22 mouse cellular contexts compared by ENCODE assay signal in genomic region chr17:83708891-83709290, GRCm38 (mm10). TPM values are rescaled to one million over a fixed set of nuclear protein-coding genes. Genes with fewer than 3 reads are reported as not detected.
DNase-seq lines count a peak whose midpoint lies in the region; ATAC-seq and TF ChIP-seq lines count a peak whose summit lies in the region.
"Had no signal": no experiment of that assay in that cellular context is flagged by ENCODE, and none has a peak within 500 bp of the region (broad histone marks: within the 10 kb centered on the region; RNA-seq: fewer than 3 reads in every experiment).

No protein-coding gene starts in this region.

- peak overlapping the region; percentile 98 for H3K4me2 ChIP-seq in CH12.LX (ENCODE audit: insufficient read depth, low read depth, poor library complexity, severe bottlenecking)
- peak overlapping the region; percentile 99; the same call in 1 of the 2 replicates for H3K4me2 ChIP-seq in liver, embryonic 15.5 days
- no peak overlapping the region for H3K4me2 ChIP-seq in kidney, embryonic 14.5 days (replicated peaks; ENCODE audit: low read depth, low read length)
- H3K4me2 ChIP-seq: embryonic facial prominence, embryonic 12.5 days had no signal

- dilution Hi-C loops in CH12.LX (cut with MboI; ENCODE audit: extremely low pct_ligation_motif_present, extremely low pct_unique_long_range_greater_than_20kb, low sequenced_read_pairs): no loop called here

- H3K4me1 ChIP-seq in CH12.LX (ENCODE audit: control insufficient read depth in 1 of 2, insufficient read depth in 2 of 2): peaks cover 6 to 27% of the 10 kb centered on the region in 2 experiments
- H3K4me1 ChIP-seq in bone marrow, adult 2 months (ENCODE audit: control insufficient read depth, insufficient read depth, low read length): peaks cover 3% of the 10 kb centered on the region; the same call in 1 of the 2 replicates
- peaks cover 50% of the 10 kb centered on the region for H3K4me1 ChIP-seq in liver, embryonic 15.5 days (replicated peaks)
- no peaks in the 10 kb centered on the region for H3K4me1 ChIP-seq in kidney, embryonic 14.5 days (ENCODE audit: control insufficient read depth, insufficient read depth, low read length)

- no peak for TF ChIP-seq POLR2A in CH12.LX (IDR thresholded peaks at IDR 0.05; ENCODE audit: low read depth, low read length)
- TF ChIP-seq POLR2A in bone marrow, adult 2 months (IDR thresholded peaks at IDR 0.05; ENCODE audit: borderline replicate concordance, control insufficient read depth, low read depth, low read length): no peak

- no peaks in the 10 kb centered on the region for H3K27me3 ChIP-seq in CH12.LX (replicated peaks)
- no peaks in the 10 kb centered on the region for H3K27me3 ChIP-seq in liver, embryonic 15.5 days
- no peaks in the 10 kb centered on the region for H3K27me3 ChIP-seq in kidney, embryonic 14.5 days (ENCODE audit: control insufficient read depth, insufficient read depth, low read length)
- H3K27me3 ChIP-seq: embryonic facial prominence, embryonic 12.5 days had no signal

- TF ChIP-seq EP300 in CH12.LX (IDR thresholded peaks at IDR 0.05; ENCODE audit: low read length): no peak

- in situ Hi-C loops in CH12.LX (cut with MboI; ENCODE audit: low pct_ligation_motif_present, low pct_unique_long_range_greater_than_20kb, low sequenced_read_pairs): no loop called here

- DNase-seq in CD4-positive, CD25-positive, alpha-beta regulatory T cell, adult 2 months (ENCODE audit: low read depth, low spot score): peak; percentile 22
- DNase-seq in CH12.LX (ENCODE audit: extremely low read depth): no peak
- no peak for DNase-seq in gastrocnemius, postnatal 4 days (ENCODE audit: low spot score in 2 of 2)
- no peak for DNase-seq in right cerebral cortex, adult 18-20 months
- DNase-seq: adrenal gland, postnatal 36 days; cerebellum, adult 2 months; gastrocnemius, postnatal 36 days; kidney, adult 9 months; kidney, postnatal 36 days; lung, postnatal 10 days; thymus, postnatal 4 days had no signal

- peaks cover 4 to 35% of the 10 kb centered on the region in 2 experiments for H3K36me3 ChIP-seq in CH12.LX (replicated peaks in 1 of 2; ENCODE audit: control insufficient read depth in 1 of 2, insufficient read depth in 1 of 2, low read length in 1 of 2)
- peaks cover 34% of the 10 kb centered on the region for H3K36me3 ChIP-seq in liver, embryonic 15.5 days (replicated peaks)
- peaks cover 6% of the 10 kb centered on the region; the same call in 1 of the 2 replicates for H3K36me3 ChIP-seq in kidney, embryonic 14.5 days (ENCODE audit: control insufficient read depth, insufficient read depth, low read length)

- ATAC-seq in CD4-positive, CD25-positive, alpha-beta regulatory T cell, adult 4 months: no peak
- ATAC-seq in liver, embryonic 15.5 days (ENCODE audit: insufficient read depth): no peak
- ATAC-seq in kidney, embryonic 14.5 days (ENCODE audit: low FRiP score, low TSS enrichment): no peak
- ATAC-seq: forebrain, embryonic 14.5 days; midbrain, embryonic 16.5 days had no signal

- 79% methylated on average over 6 of the region's 6 CpGs for WGBS in bone marrow, adult 2 months
- 66% methylated on average over 6 of the region's 6 CpGs for WGBS in liver, embryonic 15.5 days (ENCODE audit: insufficient replicate concordance)
- WGBS in kidney, embryonic 14.5 days: 85% methylated on average over 6 of the region's 6 CpGs

- TF ChIP-seq RAD21 in CH12.LX (IDR thresholded peaks at IDR 0.05; ENCODE audit: low read depth, low read length): no peak

- H3K79me2 ChIP-seq in CH12.LX (replicated peaks; ENCODE audit: control insufficient read depth, extremely low read depth, insufficient read depth, poor library complexity, severe bottlenecking): peaks cover 12% of the 10 kb centered on the region

- H3K9me3 ChIP-seq in CH12.LX (replicated peaks; ENCODE audit: low read length): no peaks in the 10 kb centered on the region
- H3K9me3 ChIP-seq in liver, embryonic 15.5 days (replicated peaks): no peaks in the 10 kb centered on the region
- H3K9me3 ChIP-seq in kidney, embryonic 14.5 days (ENCODE audit: control insufficient read depth, low read length): no peaks in the 10 kb centered on the region
- H3K9me3 ChIP-seq: embryonic facial prominence, embryonic 12.5 days; hindbrain, embryonic 10.5 days; limb, embryonic 10.5 days had no signal

- H3K9ac ChIP-seq in CH12.LX (ENCODE audit: insufficient read depth, low read depth): peak overlapping the region; percentile 90; the same call in 1 of the 2 replicates
- H3K9ac ChIP-seq in liver, embryonic 15.5 days: no peak overlapping the region
- H3K9ac ChIP-seq in kidney, embryonic 14.5 days (ENCODE audit: low read depth, low read length): no peak overlapping the region
- H3K9ac ChIP-seq: embryonic facial prominence, embryonic 12.5 days had no signal

- H3K27ac ChIP-seq in CH12.LX (ENCODE audit: insufficient read depth, low read depth): no peak overlapping the region
- peak overlapping the region; percentile 17; the same call in 1 of the 2 replicates for H3K27ac ChIP-seq in bone marrow, adult 2 months (ENCODE audit: control insufficient read depth, insufficient read depth, low read depth, low read length, poor library complexity)
- peak overlapping the region; percentile 25; the same call in 1 of the 2 replicates for H3K27ac ChIP-seq in liver, embryonic 15.5 days (replicated peaks)
- no peak overlapping the region for H3K27ac ChIP-seq in kidney, embryonic 14.5 days (ENCODE audit: low read depth, low read length)
- H3K27ac ChIP-seq: embryonic facial prominence, embryonic 12.5 days; hindbrain, embryonic 10.5 days; left cerebral cortex, adult 2 months; limb, embryonic 10.5 days had no signal

- H3K4me3 ChIP-seq in CH12.LX (replicated peaks in 1 of 3; ENCODE audit: low read depth in 2 of 3, low read length in 2 of 3, poor library complexity in 1 of 3): no peak overlapping the region
- peak overlapping the region; percentile 17 for H3K4me3 ChIP-seq in bone marrow, adult 2 months (replicated peaks; ENCODE audit: control insufficient read depth, low read depth, low read length)
- no peak overlapping the region for H3K4me3 ChIP-seq in liver, embryonic 15.5 days (replicated peaks)
- H3K4me3 ChIP-seq in kidney, embryonic 14.5 days (ENCODE audit: low read length): no peak overlapping the region
- H3K4me3 ChIP-seq: embryonic facial prominence, embryonic 12.5 days; erythroblast, embryonic 14.5 days; hindbrain, embryonic 10.5 days; left cerebral cortex, adult 2 months; limb, embryonic 10.5 days had no signal

- TF ChIP-seq CTCF in CH12.LX (conservative IDR thresholded peaks at IDR 0.05 in 1 of 2, IDR thresholded peaks at IDR 0.05 in 1 of 2; ENCODE audit: low read depth in 2 of 2, low read length in 2 of 2): no peak
- TF ChIP-seq CTCF in bone marrow, adult 2 months (IDR thresholded peaks at IDR 0.05; ENCODE audit: control insufficient read depth, insufficient read depth, low read length): no peak

TF ChIP-seq in CH12.LX, 34 proteins besides CTCF, POLR2A, EP300 and RAD21:
- no peak for TF ChIP-seq HCFC1 (IDR thresholded peaks at IDR 0.05; ENCODE audit: low read depth, low read length)

RNA-seq across cellular contexts. Expression of gene Mta3, which starts 2.9 kb away (rescaled TPM):
- 100 to 1,000 TPM in 1 of 2 experiments, 10 to 100 TPM in 1; 80.0 to 105 TPM for polyA plus RNA-seq in CD4-positive, CD25-positive, alpha-beta regulatory T cell, adult 4 months (2017; shearing (Covaris generic))
- 24.7 and 31.1 TPM in 2 replicates for total RNA-seq in CH12.LX (2012; rRNA removed)
- 39.2 and 42.0 TPM in 2 replicates for total RNA-seq in CH12.LX (2014; rRNA removed)
- polyA plus RNA-seq in CH12.LX (2012; ENCODE audit: insufficient read length, low read depth): 61.3 and 67.6 TPM in 2 replicates
- 15.8 and 21.0 TPM in 2 replicates for polyA plus RNA-seq in bone marrow, adult 2 months (2011; ENCODE audit: insufficient read depth, insufficient read length, low replicate concordance, missing spikeins)
- polyA plus RNA-seq in liver, embryonic 15.5 days (2015; fragmentation: Nextera tagmentation; extraction: Ambion mirVana): 36.9 and 37.3 TPM in 2 replicates
- 38.6 and 42.6 TPM in 2 replicates for polyA plus RNA-seq in kidney, embryonic 14.5 days (2014; fragmentation: Nextera tagmentation; extraction: Ambion mirVana)
- 10 to 100 TPM; 20.0 to 20.9 TPM for total RNA-seq in gastrocnemius, postnatal 4 days (2021)

Comparison
In these comparisons a context has a peak if more than half of its experiments do, and no peak if none do; other contexts are left out.
1. H3K27ac ChIP-seq: peak in bone marrow, adult 2 months (single experiment) and liver, embryonic 15.5 days (single experiment); none in CH12.LX (single experiment) and kidney, embryonic 14.5 days (single experiment).